Mouse (Mus musculus) spleen, postnatal 36 days (tissue): Measurements from ENCODE around the gene Vopp1.

Source experiments
- DNase-seq, 2 experiments: peaks; one replicate each; pipeline ENCODE4 v3.0.0; 2022; ENCODE audit warnings: low spot score in 2 of 2, mixed read lengths in 1 of 2

Gene Vopp1

DNA sequence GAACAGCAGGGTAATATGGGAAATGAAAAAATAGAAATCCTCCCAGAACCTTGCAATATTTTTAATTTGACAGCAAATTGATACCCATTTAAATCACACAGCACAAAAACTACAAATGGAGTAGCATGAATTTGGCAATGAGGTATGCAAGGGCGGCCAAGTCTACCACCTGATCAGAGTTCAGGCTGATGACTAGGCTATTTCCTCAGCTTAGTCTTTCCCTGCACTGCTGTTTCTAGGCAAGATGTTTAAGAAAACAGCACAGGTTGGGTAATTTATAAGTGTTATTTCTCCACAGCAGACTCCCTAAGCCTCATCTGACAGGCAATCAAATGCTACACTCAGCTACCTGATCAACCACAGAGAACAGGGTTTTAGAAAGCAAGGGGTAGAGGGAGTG, 40.7 kb downstream of the Vopp1 start:
- no peak for DNase-seq

- no peak for DNase-seq
Measured at GRCm38 (mm10) chr6:57782658-57783057, 42.3 kb downstream of the Vopp1 start.

DNA sequence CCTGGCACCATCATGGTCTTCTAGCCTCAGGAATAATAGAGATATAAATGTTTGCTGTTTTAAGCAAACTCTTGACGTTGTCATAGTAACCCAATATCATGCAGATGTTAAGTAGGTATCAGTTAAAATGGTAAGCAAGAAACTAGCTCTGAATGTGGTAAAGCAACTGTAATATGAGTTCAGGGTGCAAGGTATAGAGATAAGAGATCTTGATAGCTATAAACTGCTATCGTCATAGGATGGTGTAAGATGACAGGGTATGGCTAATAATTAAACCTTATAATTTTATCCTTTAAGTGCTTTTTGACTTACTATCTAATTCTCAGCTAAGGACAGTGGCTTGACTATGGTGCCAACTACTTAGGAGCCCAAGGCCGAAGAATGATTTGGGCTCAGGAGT, 44.6 kb downstream of the Vopp1 start:
- no peak for DNase-seq

- no peak for DNase-seq
Measured at GRCm38 (mm10) chr6:57773792-57774191, 51.2 kb downstream of the Vopp1 start.

- DNase-seq: no peak
Measured at GRCm38 (mm10) chr6:57770467-57771190, 54.3 kb downstream of the Vopp1 start.

DNA sequence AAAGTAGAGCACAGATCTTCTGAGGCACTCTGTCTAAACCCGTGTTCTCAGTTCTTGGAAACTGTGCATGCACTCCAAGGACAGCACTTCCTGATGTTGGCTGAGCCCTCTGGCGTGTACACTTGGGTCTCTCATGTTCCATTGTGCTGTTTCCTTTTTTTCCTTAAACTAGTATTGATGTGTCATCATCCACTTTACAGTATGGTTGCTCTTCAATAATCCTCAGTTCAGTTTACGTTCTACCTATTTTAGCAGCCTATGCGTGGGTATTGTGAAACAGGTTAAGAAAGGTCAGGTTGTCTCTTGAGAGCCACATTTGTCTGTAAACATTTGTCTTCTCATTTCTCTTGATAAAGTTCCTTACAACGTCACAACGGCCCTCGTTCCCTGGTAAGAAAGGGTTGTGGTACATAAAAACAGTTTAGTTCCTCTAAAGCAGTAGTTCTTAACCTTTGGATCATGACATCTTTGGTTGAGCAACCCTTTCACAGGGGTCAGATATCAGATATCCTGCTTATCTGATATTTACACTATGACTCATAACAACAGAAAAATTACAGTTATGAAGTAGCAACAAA, 55.9 kb downstream of the Vopp1 start:
- no peak for DNase-seq

DNA sequence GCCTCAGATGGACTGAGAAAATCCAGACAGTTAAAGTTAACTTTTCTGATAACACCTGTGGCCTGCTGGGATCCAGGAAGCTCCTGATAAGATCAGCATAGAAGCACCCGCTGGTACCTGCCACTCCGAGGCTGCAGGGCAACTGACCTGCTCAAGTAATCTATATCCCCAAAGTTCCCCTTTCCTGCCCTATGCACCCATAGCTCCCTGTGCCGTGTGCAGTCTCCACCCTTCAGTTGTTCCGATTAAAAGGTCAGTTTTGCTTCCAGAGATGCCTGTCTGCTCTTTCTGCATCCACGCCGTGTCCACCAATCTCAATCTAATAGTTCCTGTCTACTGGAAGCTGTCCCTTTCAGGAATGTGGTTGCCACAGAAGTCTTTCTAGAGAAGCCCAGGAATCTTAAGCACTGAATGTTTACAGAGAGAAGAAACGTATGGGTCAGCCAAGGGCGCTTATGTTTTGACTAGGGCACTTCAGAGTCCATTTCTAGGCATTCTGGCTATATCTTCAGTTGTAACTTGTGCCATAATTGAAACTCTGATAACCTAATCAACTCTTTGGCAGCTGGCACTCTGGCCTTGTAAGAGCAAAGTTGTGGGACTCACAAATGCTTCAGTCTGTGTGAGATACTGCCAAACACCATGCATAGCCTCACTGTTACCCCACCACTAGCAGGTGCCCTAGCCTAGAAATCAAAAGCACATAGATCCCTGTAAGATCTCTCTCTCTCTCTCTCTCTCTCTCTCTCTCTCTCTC, 57.7 kb downstream of the Vopp1 start:
- peak; percentile 30 to 68 for DNase-seq

GRCm38 (mm10) chr6:57766287-57766686, 58.7 kb downstream of the Vopp1 start:
- DNase-seq: peak; percentile 50 to 71

GRCm38 (mm10) chr6:57765095-57765878, 59.7 kb downstream of the Vopp1 start:
- peak; percentile 31 to 52 for DNase-seq

DNA sequence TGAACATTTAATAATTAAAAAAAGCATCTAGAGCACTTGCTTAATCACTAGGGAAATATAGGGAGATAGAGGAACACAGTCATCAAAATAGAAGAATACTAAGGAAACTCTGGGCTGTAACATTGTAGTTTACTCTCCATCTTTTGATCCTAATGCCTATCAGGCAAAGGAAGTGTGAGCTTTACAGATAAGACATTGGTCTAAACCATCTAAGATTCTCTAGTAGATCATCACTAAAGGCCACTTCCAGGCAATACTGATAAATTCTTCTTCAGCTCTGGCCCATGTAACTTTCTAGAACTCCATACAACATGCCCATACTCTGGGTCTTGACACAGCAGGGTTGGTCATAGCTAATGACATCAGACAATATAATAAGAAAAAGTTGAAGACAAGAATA, 61.9 kb downstream of the Vopp1 start:
- no peak for DNase-seq

DNA sequence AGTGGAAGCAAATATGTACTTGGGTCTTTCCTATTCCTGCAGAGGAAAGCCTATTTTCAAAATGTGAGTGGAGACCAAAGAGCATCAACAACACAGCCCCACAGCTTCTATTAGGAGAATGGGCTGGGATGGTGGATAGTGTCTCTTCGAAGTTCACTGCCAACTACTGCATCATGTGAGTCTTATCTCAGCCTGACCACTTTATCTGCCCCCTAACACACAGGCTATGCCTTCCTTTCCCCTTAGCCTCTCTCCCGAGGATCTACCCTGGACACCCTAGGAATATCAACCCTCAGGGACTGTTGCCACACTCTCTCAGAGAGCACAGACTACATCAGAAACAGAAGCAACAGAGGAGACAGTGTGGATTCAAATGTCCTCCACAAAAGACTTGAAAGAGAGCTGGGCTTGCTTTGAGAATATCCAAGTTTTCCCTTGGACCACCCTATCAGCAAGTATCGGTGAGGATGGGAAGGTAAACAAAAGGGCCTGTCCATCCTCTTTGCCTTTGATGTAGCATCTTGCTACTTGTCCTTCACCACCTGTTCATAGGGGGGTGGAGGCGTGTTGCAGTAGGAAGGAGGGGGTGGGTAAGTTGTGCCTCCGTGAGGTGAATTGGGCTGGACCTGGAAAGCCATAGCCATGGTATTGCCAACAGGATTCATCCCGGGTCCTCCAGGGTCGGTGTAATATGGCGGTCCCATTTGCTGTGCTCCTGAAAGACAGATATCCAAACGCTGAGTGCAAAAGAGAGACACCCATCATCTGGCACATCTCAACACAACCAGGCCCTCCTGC, 70.8 kb downstream of the Vopp1 start:
- no peak for DNase-seq

DNA sequence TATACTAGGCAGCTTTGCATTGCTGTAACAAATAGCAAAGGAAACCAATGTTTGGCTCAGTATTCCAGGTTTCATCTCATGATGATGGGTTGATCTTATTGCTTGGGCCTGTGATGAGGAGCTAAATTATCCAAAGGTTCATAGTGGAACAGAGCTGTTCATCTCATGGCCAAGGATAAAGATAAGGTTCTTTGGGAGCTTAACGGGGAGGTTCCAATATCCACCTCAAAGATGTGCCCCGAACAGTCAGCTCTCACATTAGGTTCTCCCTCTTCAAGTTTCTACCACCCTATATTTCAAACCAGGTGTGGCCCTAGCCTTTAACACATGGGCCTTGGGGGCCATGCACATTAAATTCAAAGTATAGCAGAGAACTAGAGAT, 79.2 kb downstream of the Vopp1 start:
- DNase-seq: no peak

- DNase-seq: peak; percentile 54 to 72
Measured at GRCm38 (mm10) chr6:57744974-57745747, 79.8 kb downstream of the Vopp1 start.

GRCm38 (mm10) chr6:57744123-57744522, 80.8 kb downstream of the Vopp1 start:
- DNase-seq: no peak

- DNase-seq: peak in 1 of 2 experiments; percentile 37
Measured at GRCm38 (mm10) chr6:57743333-57743732, 81.6 kb downstream of the Vopp1 start.

GRCm38 (mm10) chr6:57742749-57743148, 82.2 kb downstream of the Vopp1 start:
- no peak for DNase-seq

DNA sequence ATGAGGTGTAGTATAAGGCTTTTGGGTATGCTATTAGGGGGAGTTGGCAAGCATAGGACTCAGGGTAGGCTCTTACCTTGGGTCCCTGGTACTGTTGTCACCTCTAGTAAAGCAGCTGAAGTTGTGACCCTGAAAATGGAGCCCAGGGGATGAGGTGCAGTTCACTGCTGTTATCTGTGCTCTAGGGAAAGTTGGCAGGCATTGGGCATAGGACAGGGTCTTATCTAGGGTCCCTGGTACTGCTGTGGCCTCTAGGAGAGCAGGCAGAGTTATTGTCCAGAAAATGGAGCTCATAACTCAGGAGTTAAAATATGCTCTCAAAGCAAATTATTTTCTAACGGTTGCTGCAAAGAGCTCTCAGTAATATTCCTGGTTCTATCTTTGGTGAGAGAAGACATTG, 103.6 kb downstream of the Vopp1 start:
- DNase-seq: no peak

- no peak for DNase-seq
Measured at GRCm38 (mm10) chr6:57711726-57712125, 113.2 kb downstream of the Vopp1 start.

DNA sequence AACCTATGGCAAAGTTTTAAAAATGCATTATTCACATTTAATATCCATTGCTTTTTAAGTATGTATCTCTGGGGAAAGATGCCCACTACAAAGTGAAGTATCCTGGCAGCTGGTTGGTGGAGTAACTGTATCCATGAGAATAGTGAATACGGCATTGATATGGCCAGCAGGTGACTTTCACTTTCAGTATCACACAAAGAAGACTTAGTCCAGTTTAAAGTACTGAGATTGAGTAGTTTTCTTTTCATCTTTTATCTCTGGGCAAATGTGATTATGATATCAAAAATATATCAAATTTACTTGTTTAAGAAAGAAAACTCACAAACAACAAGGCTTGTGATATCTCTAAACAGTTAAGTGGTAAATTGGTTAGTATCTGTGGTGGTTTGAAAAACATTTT, 118.2 kb downstream of the Vopp1 start:
- no peak for DNase-seq

GRCm38 (mm10) chr6:57703703-57704102, 121.3 kb downstream of the Vopp1 start:
- DNase-seq: no peak
